Mouse (Mus musculus): ENCODE results near the gene Ubr7. TPM values are rescaled to one million over a fixed set of nuclear protein-coding genes. Genes with fewer than 3 reads are reported as not detected.

Ubr7 gene
- polyA plus RNA-seq, 1 experiment from 2014 or later = 34.7 TPM

- no peak overlapping the region for H3K4me2 ChIP-seq (ENCODE audit: low read length)
- H3K36me3 ChIP-seq (ENCODE audit: control insufficient read depth, insufficient read depth, low read length) = no peaks in the 10 kb centered on the region
- 95% methylated on average over 1 of the region's 1 CpGs for whole genome bisulfite sequencing
- H3K9me3 ChIP-seq (replicated peaks; ENCODE audit: control insufficient read depth, low read length, poor library complexity, severe bottlenecking) = no peaks in the 10 kb centered on the region
- no peak for ATAC-seq
- H3K4me3 ChIP-seq (ENCODE audit: low read depth, low read length) = no peak overlapping the region
- H3K9ac ChIP-seq (ENCODE audit: low read depth, low read length) = no peak overlapping the region
- no peaks in the 10 kb centered on the region for H3K4me1 ChIP-seq (ENCODE audit: control insufficient read depth, insufficient read depth, low read length)
- H3K27me3 ChIP-seq (ENCODE audit: control insufficient read depth, insufficient read depth, low read depth, low read length) = no peaks in the 10 kb centered on the region
- H3K27ac ChIP-seq (ENCODE audit: low read length) = no peak overlapping the region
Observed at GRCm38 (mm10) chr12:102827119-102827518, 69.4 kb downstream of the Ubr7 start.

Other genes starting within 250 kb of the Ubr7 start
- 165 and 194 TPM in 2 replicates for gene Chga, start 203.0 kb upstream of the Ubr7 start, polyA plus RNA-seq (2015; fragmentation: Nextera tagmentation; extraction: Ambion mirVana)
- gene Itpk1, start 53.0 kb upstream of the Ubr7 start, polyA plus RNA-seq (2015; fragmentation: Nextera tagmentation; extraction: Ambion mirVana) = 35.8 and 39.3 TPM in 2 replicates
- gene Moap1, start 14.3 kb upstream of the Ubr7 start, polyA plus RNA-seq (2015; fragmentation: Nextera tagmentation; extraction: Ambion mirVana) = 76.2 and 78.4 TPM in 2 replicates
- 10.8 and 11.3 TPM in 2 replicates for gene Tmem251, start 14.2 kb upstream of the Ubr7 start, polyA plus RNA-seq (2015; fragmentation: Nextera tagmentation; extraction: Ambion mirVana)
- gene Gm28051, start 202 bp upstream of the Ubr7 start, polyA plus RNA-seq (2015; fragmentation: Nextera tagmentation; extraction: Ambion mirVana) = not detected in 2 replicates
- gene Gon7, start 164 bp upstream of the Ubr7 start, polyA plus RNA-seq (2015; fragmentation: Nextera tagmentation; extraction: Ambion mirVana) = 48.6 and 53.2 TPM in 2 replicates
- 50.5 and 50.9 TPM in 2 replicates for gene Gm20604, start 705 bp downstream of the Ubr7 start, polyA plus RNA-seq (2015; fragmentation: Nextera tagmentation; extraction: Ambion mirVana)
- 11.2 and 14.9 TPM in 2 replicates for gene Btbd7, start 120.5 kb downstream of the Ubr7 start, polyA plus RNA-seq (2015; fragmentation: Nextera tagmentation; extraction: Ambion mirVana)
- gene Cox8c, start 141.3 kb downstream of the Ubr7 start, polyA plus RNA-seq (2015; fragmentation: Nextera tagmentation; extraction: Ambion mirVana) = not detected in 2 replicates
- 7.4 and 7.8 TPM in 2 replicates for gene Unc79, start 190.9 kb downstream of the Ubr7 start, polyA plus RNA-seq (2015; fragmentation: Nextera tagmentation; extraction: Ambion mirVana)

All from midbrain, embryonic 16.5 days (tissue).